Mouse (Mus musculus) neural tube, embryonic 12.5 days (tissue): ENCODE results near the gene Hivep3. TPM values are rescaled to one million over a fixed set of nuclear protein-coding genes. Genes with fewer than 3 reads are reported as not detected.

Source experiments
- ATAC-seq: fragments of 200-750 bp; cut with Nextera tagmentation; 2 replicates; pipeline ENCODE4 v1.8.0; 2017; ENCODE audit warnings: low read depth, mild to moderate bottlenecking, moderate TSS enrichment, moderate library complexity; ENCODE audit not compliant: low FRiP score
- H3K27ac ChIP-seq: fragments of 300-500 bp; sonication (generic); 2 replicates; pipeline ENCODE4 v1.5.1; 2016
- H3K27me3 ChIP-seq: fragments of 300-500 bp; sonication (generic); replicated peaks from 2 replicates; pipeline ENCODE4 v1.6.1; 2016; ENCODE audit warnings: mild to moderate bottlenecking
- H3K36me3 ChIP-seq: fragments of 300-500 bp; sonication (generic); 2 replicates; pipeline ENCODE4 v1.6.1; 2016; ENCODE audit warnings: mild to moderate bottlenecking
- H3K4me1 ChIP-seq: fragments of 300-500 bp; sonication (generic); 2 replicates; pipeline ENCODE4 v1.6.1; 2016
- H3K4me2 ChIP-seq: fragments of 300-500 bp; sonication (generic); replicated peaks from 2 replicates; pipeline ENCODE4 v1.6.1; 2016; ENCODE audit warnings: mild to moderate bottlenecking
- H3K4me3 ChIP-seq: fragments of 300-500 bp; sonication (generic); 2 replicates; pipeline ENCODE4 v1.5.1; 2016
- H3K9ac ChIP-seq: fragments of 300-500 bp; sonication (generic); 2 replicates; pipeline ENCODE4 v1.6.1; 2016; ENCODE audit warnings: mild to moderate bottlenecking
- H3K9me3 ChIP-seq: fragments of 300-500 bp; sonication (generic); 2 replicates; pipeline ENCODE4 v1.6.1; 2016; ENCODE audit warnings: mild to moderate bottlenecking
- WGBS: fragments of 180-500 bp; shearing (Covaris S2); methylation state at CpG from one replicate; pipeline ENCODE4 v1.1.7; 2016; 5-methylcytosine and 5-hydroxymethylcytosine counted together
- polyA plus RNA-seq: library from polyadenylated mRNA; unstranded; fragments of >200 nt; fragmentation: Nextera tagmentation; extraction: Ambion mirVana; gene quantifications from 2 replicates; pipeline ENCODE4 v1.2.1, GENCODE M21; 2016

The Hivep3 gene
- polyA plus RNA-seq, 1 experiment from 2014 or later, result 11.9 TPM

- 63% methylated on average over 2 of the region's 2 CpGs for WGBS
- Histone ChIP-seq H3K4me3 (no peak overlapping the region), H3K4me1 (no peaks in the 10 kb centered on the region), H3K27ac (no peak overlapping the region), H3K36me3 (no peaks in the 10 kb centered on the region), H3K9me3 (no peaks in the 10 kb centered on the region), H3K4me2 (no peak overlapping the region), H3K27me3 (peaks cover 6% of the 10 kb centered on the region; the same call in 1 of the 2 replicates), H3K9ac (no peak overlapping the region)
- no peak for ATAC-seq
These were observed 73.8 kb downstream of the Hivep3 start for GRCm38 (mm10) chr4:119807359-119807758.

GRCm38 (mm10) chr4:119809245-119809644 is 75.7 kb downstream of the Hivep3 start:
- Histone ChIP-seq H3K9me3 (no peaks in the 10 kb centered on the region), H3K36me3 (no peaks in the 10 kb centered on the region), H3K4me3 (no peak overlapping the region), H3K4me2 (no peak overlapping the region), H3K9ac (no peak overlapping the region), H3K27me3 (peaks cover 11% of the 10 kb centered on the region; the same call in 1 of the 2 replicates), H3K27ac (no peak overlapping the region), H3K4me1 (peaks cover 7% of the 10 kb centered on the region)
- ATAC-seq, result no peak; the same call in 1 of the 2 replicates
- WGBS, result 33% methylated on average over 5 of the region's 5 CpGs

- Histone ChIP-seq H3K27ac (no peak overlapping the region), H3K4me2 (no peak overlapping the region; the same call in 1 of the 2 replicates), H3K36me3 (no peaks in the 10 kb centered on the region), H3K9me3 (no peaks in the 10 kb centered on the region), H3K9ac (no peak overlapping the region), H3K27me3 (peaks cover 11% of the 10 kb centered on the region; the same call in 1 of the 2 replicates), H3K4me1 (peaks cover 32% of the 10 kb centered on the region), H3K4me3 (no peak overlapping the region)
- no peak for ATAC-seq
- WGBS, result 20% methylated on average over 2 of the region's 2 CpGs
These were observed 79.2 kb downstream of the Hivep3 start for GRCm38 (mm10) chr4:119812775-119813174.

GRCm38 (mm10) chr4:119813500-119814184 is 80.1 kb downstream of the Hivep3 start:
- 15% methylated on average over 7 of the region's 12 CpGs for WGBS
- peak; percentile 46; the same call in 1 of the 2 replicates for ATAC-seq
- H3K27ac ChIP-seq, result no peak overlapping the region
- H3K9me3 ChIP-seq, result no peaks in the 10 kb centered on the region
- no peaks in the 10 kb centered on the region for H3K36me3 ChIP-seq
- H3K4me2 ChIP-seq, result peak overlapping the region; percentile 90
- no peak overlapping the region; the same call in 1 of the 2 replicates for H3K4me3 ChIP-seq
- peaks cover 11% of the 10 kb centered on the region; the same call in 1 of the 2 replicates for H3K27me3 ChIP-seq
- peaks cover 32% of the 10 kb centered on the region for H3K4me1 ChIP-seq
- peak overlapping the region; percentile 70; the same call in 1 of the 2 replicates for H3K9ac ChIP-seq

GRCm38 (mm10) chr4:119814185-119815132 is 80.9 kb downstream of the Hivep3 start:
- 2% methylated on average over 47 of the region's 47 CpGs for WGBS
- H3K9ac ChIP-seq, result peak overlapping the region; percentile 70
- H3K36me3 ChIP-seq, result no peaks in the 10 kb centered on the region
- ATAC-seq, result peak; percentile 75
- peak overlapping the region; percentile 60 for H3K4me3 ChIP-seq
- H3K27me3 ChIP-seq, result peaks cover 11% of the 10 kb centered on the region; the same call in 1 of the 2 replicates
- H3K9me3 ChIP-seq, result no peaks in the 10 kb centered on the region
- H3K27ac ChIP-seq, result peak overlapping the region; percentile 33; the same call in 1 of the 2 replicates
- peak overlapping the region; percentile 90 for H3K4me2 ChIP-seq
- peaks cover 32% of the 10 kb centered on the region for H3K4me1 ChIP-seq

- ATAC-seq, result peak; percentile 11; the same call in 1 of the 2 replicates
- peaks cover 11% of the 10 kb centered on the region; the same call in 1 of the 2 replicates for H3K27me3 ChIP-seq
- peak overlapping the region; percentile 33; the same call in 1 of the 2 replicates for H3K27ac ChIP-seq
- H3K9ac ChIP-seq, result peak overlapping the region; percentile 70
- H3K4me2 ChIP-seq, result peak overlapping the region; percentile 90
- peak overlapping the region; percentile 60 for H3K4me3 ChIP-seq
- H3K4me1 ChIP-seq, result peaks cover 32% of the 10 kb centered on the region
- H3K9me3 ChIP-seq, result no peaks in the 10 kb centered on the region
- H3K36me3 ChIP-seq, result no peaks in the 10 kb centered on the region
- 8% methylated on average over 7 of the region's 7 CpGs for WGBS
These were observed 81.7 kb downstream of the Hivep3 start for GRCm38 (mm10) chr4:119815133-119815792.

- Histone ChIP-seq H3K27me3 (peaks cover 11% of the 10 kb centered on the region; the same call in 1 of the 2 replicates), H3K9ac (no peak overlapping the region), H3K4me3 (no peak overlapping the region), H3K9me3 (no peaks in the 10 kb centered on the region), H3K4me2 (peak overlapping the region; percentile 90), H3K27ac (no peak overlapping the region), H3K36me3 (no peaks in the 10 kb centered on the region), H3K4me1 (peaks cover 32% of the 10 kb centered on the region)
- ATAC-seq, result no peak
These were observed 82.2 kb downstream of the Hivep3 start for GRCm38 (mm10) chr4:119815793-119816161.

GRCm38 (mm10) chr4:119816620-119817356 is 83.2 kb downstream of the Hivep3 start:
- ATAC-seq, result peak; percentile 56; the same call in 1 of the 2 replicates
- Histone ChIP-seq H3K27ac (no peak overlapping the region), H3K4me2 (peak overlapping the region; percentile 90; the same call in 1 of the 2 replicates), H3K9me3 (no peaks in the 10 kb centered on the region), H3K4me3 (no peak overlapping the region), H3K9ac (no peak overlapping the region), H3K36me3 (no peaks in the 10 kb centered on the region), H3K27me3 (peaks cover 5% of the 10 kb centered on the region; the same call in 1 of the 2 replicates), H3K4me1 (peaks cover 32% of the 10 kb centered on the region)
- WGBS, result 29% methylated on average over 7 of the region's 7 CpGs

- no peak for ATAC-seq
- Histone ChIP-seq H3K4me2 (no peak overlapping the region), H3K9me3 (no peaks in the 10 kb centered on the region), H3K4me3 (no peak overlapping the region), H3K36me3 (no peaks in the 10 kb centered on the region), H3K4me1 (no peaks in the 10 kb centered on the region), H3K27me3 (no peaks in the 10 kb centered on the region), H3K27ac (no peak overlapping the region), H3K9ac (no peak overlapping the region)
- WGBS, result 76% methylated on average over 3 of the region's 3 CpGs
These were observed 92.4 kb downstream of the Hivep3 start for GRCm38 (mm10) chr4:119825956-119826355.

- Histone ChIP-seq H3K27ac (no peak overlapping the region), H3K9me3 (no peaks in the 10 kb centered on the region), H3K4me1 (no peaks in the 10 kb centered on the region), H3K4me3 (no peak overlapping the region), H3K27me3 (no peaks in the 10 kb centered on the region), H3K36me3 (no peaks in the 10 kb centered on the region), H3K9ac (no peak overlapping the region), H3K4me2 (no peak overlapping the region)
- WGBS, result 87% methylated on average over 3 of the region's 3 CpGs
- ATAC-seq, result no peak
These were observed 94.8 kb downstream of the Hivep3 start for GRCm38 (mm10) chr4:119828386-119828785.

GRCm38 (mm10) chr4:119828996-119829395 is 95.4 kb downstream of the Hivep3 start:
- Histone ChIP-seq H3K27me3 (no peaks in the 10 kb centered on the region), H3K9me3 (no peaks in the 10 kb centered on the region), H3K4me2 (no peak overlapping the region), H3K4me1 (no peaks in the 10 kb centered on the region), H3K36me3 (no peaks in the 10 kb centered on the region), H3K4me3 (no peak overlapping the region), H3K9ac (no peak overlapping the region), H3K27ac (no peak overlapping the region)
- 81% methylated on average over 4 of the region's 4 CpGs for WGBS
- ATAC-seq, result no peak
